8 mouse cellular contexts compared by ENCODE assay signal in genomic region chr4:123284731-123285624, GRCm38 (mm10). TPM values are rescaled to one million over a fixed set of nuclear protein-coding genes. Genes with fewer than 3 reads are reported as not detected.
DNase-seq lines count a peak whose midpoint lies in the region; ATAC-seq lines count a peak whose summit lies in the region.

No protein-coding gene starts in this region.

- no peaks in the 10 kb centered on the region for H3K27me3 ChIP-seq in forebrain, embryonic 11.5 days (ENCODE audit: control insufficient read depth, insufficient read depth, low read length)
- no peaks in the 10 kb centered on the region for H3K27me3 ChIP-seq in intestine, embryonic 16.5 days (replicated peaks; ENCODE audit: control insufficient read depth, insufficient read depth, low read length)
- H3K27me3 ChIP-seq in midbrain, embryonic 14.5 days (ENCODE audit: control insufficient read depth, insufficient read depth, low read length) = no peaks in the 10 kb centered on the region

- peak overlapping the region; percentile 48 for H3K4me3 ChIP-seq in forebrain, embryonic 11.5 days (ENCODE audit: low read depth, low read length)
- peak overlapping the region; percentile 68 for H3K4me3 ChIP-seq in intestine, embryonic 16.5 days (ENCODE audit: low read length)
- H3K4me3 ChIP-seq in midbrain, embryonic 14.5 days (replicated peaks; ENCODE audit: low read depth, low read length) = peak overlapping the region; percentile 51

- ATAC-seq in forebrain, embryonic 11.5 days (replicated peaks; ENCODE audit: low FRiP score) = no peak
- peak; percentile 41; the same call in 1 of the 2 replicates for ATAC-seq in intestine, embryonic 16.5 days
- no peak for ATAC-seq in midbrain, embryonic 14.5 days (ENCODE audit: low FRiP score, low TSS enrichment)

- peak; percentile 93 for DNase-seq in heart, adult 11 months
- DNase-seq in heart, postnatal 4 days = no peak
- DNase-seq in forebrain, embryonic 11.5 days (ENCODE audit: low spot score) = no peak
- DNase-seq in midbrain, embryonic 14.5 days = no peak
- no peak for DNase-seq in frontal cortex, postnatal 10 days (ENCODE audit: low spot score in 2 of 2)
- DNase-seq in right cerebral cortex, postnatal 25 days = no peak
- no peak for DNase-seq in layer of hippocampus, postnatal 36 days

- H3K4me2 ChIP-seq in forebrain, embryonic 11.5 days (ENCODE audit: low read depth, low read length, severe bottlenecking) = peak overlapping the region; percentile 90
- peak overlapping the region; percentile 73 for H3K4me2 ChIP-seq in intestine, embryonic 16.5 days (ENCODE audit: low read depth, low read length)
- peak overlapping the region; percentile 93 for H3K4me2 ChIP-seq in midbrain, embryonic 14.5 days (ENCODE audit: low read length)

- H3K9me3 ChIP-seq in forebrain, embryonic 11.5 days (ENCODE audit: control insufficient read depth, low read length) = no peaks in the 10 kb centered on the region
- H3K9me3 ChIP-seq in intestine, embryonic 16.5 days (ENCODE audit: control insufficient read depth, low read length) = no peaks in the 10 kb centered on the region
- H3K9me3 ChIP-seq in midbrain, embryonic 14.5 days (ENCODE audit: control insufficient read depth, low read length) = no peaks in the 10 kb centered on the region

- peak overlapping the region; percentile 65; the same call in 1 of the 2 replicates for H3K9ac ChIP-seq in forebrain, embryonic 11.5 days (ENCODE audit: low read length)
- H3K9ac ChIP-seq in intestine, embryonic 16.5 days (ENCODE audit: low read depth, low read length) = peak overlapping the region; percentile 73
- H3K9ac ChIP-seq in midbrain, embryonic 14.5 days (replicated peaks; ENCODE audit: low read length) = peak overlapping the region; percentile 60; the same call in 1 of the 2 replicates

- H3K27ac ChIP-seq in forebrain, embryonic 11.5 days (ENCODE audit: low read depth, low read length) = no peak overlapping the region
- no peak overlapping the region for H3K27ac ChIP-seq in intestine, embryonic 16.5 days (ENCODE audit: low read length)
- no peak overlapping the region for H3K27ac ChIP-seq in midbrain, embryonic 14.5 days (replicated peaks; ENCODE audit: low read depth, low read length)

- peaks cover 7% of the 10 kb centered on the region; the same call in 1 of the 2 replicates for H3K36me3 ChIP-seq in forebrain, embryonic 11.5 days (ENCODE audit: control insufficient read depth, insufficient read depth, low read length)
- peaks cover 15% of the 10 kb centered on the region for H3K36me3 ChIP-seq in intestine, embryonic 16.5 days (ENCODE audit: control insufficient read depth, insufficient read depth, low read length)
- H3K36me3 ChIP-seq in midbrain, embryonic 14.5 days (ENCODE audit: control insufficient read depth, insufficient read depth, low read length) = peaks cover 35% of the 10 kb centered on the region

- peaks cover 13% of the 10 kb centered on the region; the same call in 1 of the 2 replicates for H3K4me1 ChIP-seq in forebrain, embryonic 11.5 days (replicated peaks; ENCODE audit: control insufficient read depth, insufficient read depth, low read length)
- peaks cover 24% of the 10 kb centered on the region for H3K4me1 ChIP-seq in intestine, embryonic 16.5 days (ENCODE audit: control insufficient read depth, insufficient read depth, low read length)
- H3K4me1 ChIP-seq in midbrain, embryonic 14.5 days (ENCODE audit: control insufficient read depth, insufficient read depth, low read length) = peaks cover 22% of the 10 kb centered on the region

- 84% methylated on average over 6 of the region's 6 CpGs for WGBS in forebrain, embryonic 11.5 days
- WGBS in intestine, embryonic 16.5 days = 56% methylated on average over 6 of the region's 6 CpGs
- 86% methylated on average over 6 of the region's 6 CpGs for WGBS in midbrain, embryonic 14.5 days

RNA-seq across cellular contexts. Expression of gene Pabpc4, which starts 22.8 kb away (rescaled TPM):
- total RNA-seq in heart, postnatal 4 days (2021) = 100 to 1,000 TPM; 246 to 255 TPM
- 46.6 and 47.0 TPM in 2 replicates for polyA plus RNA-seq in forebrain, embryonic 11.5 days (2014; fragmentation: Nextera tagmentation; extraction: Ambion mirVana)
- polyA plus RNA-seq in intestine, embryonic 16.5 days (2015; fragmentation: Nextera tagmentation; extraction: Ambion mirVana) = 31.6 and 36.7 TPM in 2 replicates
- 31.3 and 33.6 TPM in 2 replicates for polyA plus RNA-seq in midbrain, embryonic 14.5 days (2014; fragmentation: Nextera tagmentation; extraction: Ambion mirVana)
- 10 to 100 TPM; 44.4 to 45.0 TPM for total RNA-seq in layer of hippocampus, postnatal 36 days (2021)

RNA-seq across cellular contexts. Expression of gene Oxct2a, which starts 38.5 kb away (rescaled TPM):
- total RNA-seq in heart, postnatal 4 days (2021) = not detected
- polyA plus RNA-seq in forebrain, embryonic 11.5 days (2014; fragmentation: Nextera tagmentation; extraction: Ambion mirVana) = not detected in 2 replicates
- polyA plus RNA-seq in intestine, embryonic 16.5 days (2015; fragmentation: Nextera tagmentation; extraction: Ambion mirVana) = not detected in 2 replicates
- 0.16 TPM in 1 of 2 replicates, not detected in the other for polyA plus RNA-seq in midbrain, embryonic 14.5 days (2014; fragmentation: Nextera tagmentation; extraction: Ambion mirVana)
- under 1 TPM in 1 of 2 experiments, not detected in 1; 0.20 TPM for total RNA-seq in layer of hippocampus, postnatal 36 days (2021)

RNA-seq across cellular contexts. Expression of gene Heyl, which starts 51.6 kb away (rescaled TPM):
- total RNA-seq in heart, postnatal 4 days (2021) = 10 to 100 TPM; 26.9 to 28.3 TPM
- polyA plus RNA-seq in forebrain, embryonic 11.5 days (2014; fragmentation: Nextera tagmentation; extraction: Ambion mirVana) = 7.1 and 7.9 TPM in 2 replicates
- polyA plus RNA-seq in intestine, embryonic 16.5 days (2015; fragmentation: Nextera tagmentation; extraction: Ambion mirVana) = 10.7 and 12.0 TPM in 2 replicates
- 3.0 and 7.3 TPM in 2 replicates for polyA plus RNA-seq in midbrain, embryonic 14.5 days (2014; fragmentation: Nextera tagmentation; extraction: Ambion mirVana)
- 1 to 10 TPM; 2.3 to 2.9 TPM for total RNA-seq in layer of hippocampus, postnatal 36 days (2021)

RNA-seq across cellular contexts. Expression of gene Bmp8a, which starts 58.1 kb away (rescaled TPM):
- total RNA-seq in heart, postnatal 4 days (2021) = under 1 TPM in 1 of 2 experiments, not detected in 1; 0.14 TPM
- 0.13 and 0.23 TPM in 2 replicates for polyA plus RNA-seq in forebrain, embryonic 11.5 days (2014; fragmentation: Nextera tagmentation; extraction: Ambion mirVana)
- 0.64 and 1.1 TPM in 2 replicates for polyA plus RNA-seq in intestine, embryonic 16.5 days (2015; fragmentation: Nextera tagmentation; extraction: Ambion mirVana)
- polyA plus RNA-seq in midbrain, embryonic 14.5 days (2014; fragmentation: Nextera tagmentation; extraction: Ambion mirVana) = 0.11 TPM in 1 of 2 replicates, not detected in the other
- not detected for total RNA-seq in layer of hippocampus, postnatal 36 days (2021)
